ENCODE assay signal across 21 mouse cellular contexts in the genomic region with DNA sequence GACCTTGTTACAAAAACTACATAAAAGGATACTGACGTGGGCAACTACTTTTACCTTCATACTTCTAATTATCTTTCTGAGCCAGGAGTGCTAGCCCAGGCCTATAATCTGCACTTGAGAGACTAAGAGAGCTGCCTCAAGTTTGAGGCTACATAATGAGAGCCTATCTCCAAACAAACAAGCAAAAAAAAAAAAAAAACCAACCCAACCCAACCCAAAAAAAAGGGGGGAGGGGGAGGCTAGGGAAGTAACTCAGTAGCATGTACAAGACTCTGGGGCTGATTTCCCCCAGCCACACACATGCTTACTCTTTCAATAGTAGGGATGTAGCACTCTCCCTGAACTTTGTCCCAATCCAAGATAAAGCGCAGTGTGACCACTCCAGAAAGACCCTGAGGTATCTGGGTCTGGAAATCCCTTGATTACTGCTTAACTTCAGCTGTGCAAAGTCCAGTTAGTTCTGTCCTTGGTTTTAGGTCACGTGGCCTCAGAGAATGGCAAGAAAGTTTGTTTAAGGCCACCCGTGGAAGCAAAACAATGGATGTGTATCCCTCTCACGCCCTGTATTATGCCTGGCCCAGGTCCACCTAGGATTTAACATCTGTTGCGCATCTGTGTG. TPM values are rescaled to one million over a fixed set of nuclear protein-coding genes. Genes with fewer than 3 reads are reported as not detected.
DNase-seq lines count a peak whose midpoint lies in the region; TF ChIP-seq lines count a peak whose summit lies in the region.
"Had no signal": no experiment of that assay in that cellular context is flagged by ENCODE, and none has a peak within 500 bp of the region (broad histone marks: within the 10 kb centered on the region; RNA-seq: fewer than 3 reads in every experiment).

No protein-coding gene starts in this region.

- no peak for TF ChIP-seq POLR2A in thymus, adult 2 months (IDR thresholded peaks at IDR 0.05; ENCODE audit: control insufficient read depth, extremely low read depth, insufficient read depth, low read length, poor library complexity)

- no peak overlapping the region for H3K27ac ChIP-seq in thymus, adult 2 months (ENCODE audit: control insufficient read depth, insufficient read depth, low read length)
- H3K27ac ChIP-seq: embryonic facial prominence, embryonic 15.5 days; heart, embryonic 15.5 days; hindbrain, embryonic 15.5 days; limb, embryonic 12.5 days; liver, embryonic 14.5 days; lung, embryonic 15.5 days; macrophage; midbrain, embryonic 12.5 days; neural tube, embryonic 12.5 days had no signal

- WGBS in thymus, adult 2 months, result 95% methylated on average over 6 of the region's 6 CpGs

- no peaks in the 10 kb centered on the region for H3K27me3 ChIP-seq in thymus, adult 2 months (ENCODE audit: control insufficient read depth, insufficient read depth, low read length)
- H3K27me3 ChIP-seq: embryonic facial prominence, embryonic 15.5 days; heart, embryonic 15.5 days; neural tube, embryonic 12.5 days had no signal

- peaks cover 7% of the 10 kb centered on the region; the same call in 1 of the 2 replicates for H3K4me1 ChIP-seq in thymus, adult 2 months (replicated peaks; ENCODE audit: control insufficient read depth, insufficient read depth, low read length)
- H3K4me1 ChIP-seq: limb, embryonic 12.5 days; neural tube, embryonic 12.5 days had no signal

- no peak for TF ChIP-seq CTCF in thymus, adult 2 months (IDR thresholded peaks at IDR 0.05; ENCODE audit: borderline replicate concordance, control insufficient read depth, extremely low read depth, insufficient read depth, low read length, poor library complexity)

- DNase-seq in ovary, adult 18-20 months (ENCODE audit: low spot score), result peak; percentile 8
- DNase-seq in ovary, postnatal 14 days (ENCODE audit: low spot score), result no peak
- DNase-seq in ZHBTc4 (ENCODE audit: low read depth, low spot score), result peak; percentile 22
- DNase-seq in kidney, postnatal 14 days, result peak; percentile 41
- DNase-seq in left cerebral cortex, adult 8-10 months (ENCODE audit: low spot score in 2 of 2), result no peak
- DNase-seq in thymus, adult 2 months, result no peak
- DNase-seq in right cerebral cortex, adult 2 months (ENCODE audit: low spot score in 2 of 2), result no peak
- DNase-seq: adrenal gland, postnatal 36 days; cerebellum, adult 18-20 months; cerebellum, postnatal 36 days; heart, postnatal 4 days; right cerebral cortex, postnatal 14 days had no signal

- no peak overlapping the region for H3K4me3 ChIP-seq in thymus, adult 2 months (ENCODE audit: control insufficient read depth, insufficient read depth, low read length)
- H3K4me3 ChIP-seq: embryonic facial prominence, embryonic 15.5 days; heart, embryonic 15.5 days; hindbrain, embryonic 15.5 days; limb, embryonic 12.5 days; lung, embryonic 15.5 days; midbrain, embryonic 12.5 days; neural tube, embryonic 12.5 days had no signal

- no peaks in the 10 kb centered on the region for H3K36me3 ChIP-seq in thymus, adult 2 months (ENCODE audit: control insufficient read depth, insufficient read depth, low read length)
- H3K36me3 ChIP-seq: embryonic facial prominence, embryonic 15.5 days; heart, embryonic 15.5 days; hindbrain, embryonic 15.5 days; limb, embryonic 12.5 days; lung, embryonic 15.5 days; midbrain, embryonic 12.5 days; neural tube, embryonic 12.5 days had no signal

RNA-seq across cellular contexts. Expression of a gene that starts 5.1 kb away (rescaled TPM):
- total RNA-seq in left cerebral cortex, adult 8-10 months (2022), result 100 to 1,000 TPM; 167 to 255 (median 212) TPM
- polyA plus RNA-seq in thymus, adult 2 months (2012; rRNA removed), result 35.4 and 48.0 TPM in 2 replicates

Comparison
In these comparisons a context has a peak if more than half of its experiments do, and no peak if none do; other contexts are left out.
1. DNase-seq: peak in ovary, adult 18-20 months (single experiment), ZHBTc4 (single experiment) and kidney, postnatal 14 days (single experiment); none in ovary, postnatal 14 days (single experiment), left cerebral cortex, adult 8-10 months (0 of 2), thymus, adult 2 months (single experiment) and right cerebral cortex, adult 2 months (0 of 2).